26 mouse cellular contexts compared by ENCODE assay signal in the genomic region with DNA sequence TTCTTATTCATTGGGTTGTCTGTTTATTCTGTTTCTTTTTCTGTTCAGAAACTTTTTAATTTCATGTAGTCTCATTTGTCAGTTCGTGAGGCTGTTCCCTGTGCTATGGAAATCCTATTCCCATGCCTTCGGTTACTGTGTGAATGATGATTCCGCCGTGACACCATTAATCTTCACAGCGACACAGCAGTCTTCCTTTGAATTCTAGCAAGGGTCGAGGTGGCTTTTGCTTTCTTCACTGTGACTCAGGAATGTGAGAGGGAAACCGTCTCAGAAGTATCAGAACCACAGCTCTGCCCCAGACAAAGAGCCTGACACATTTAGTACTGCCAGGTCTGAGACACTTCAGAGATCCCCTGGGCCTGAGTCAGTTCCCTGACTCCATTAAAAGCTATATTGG. TPM values are rescaled to one million over a fixed set of nuclear protein-coding genes. Genes with fewer than 3 reads are reported as not detected.
A peak's percentile ranks its signal among the peaks of the same experiment; 100 is the strongest.
DNase-seq lines count a peak whose midpoint lies in the region; ATAC-seq and TF ChIP-seq lines count a peak whose summit lies in the region.
"Had no signal": no experiment of that assay in that cellular context is flagged by ENCODE, and none has a peak within 500 bp of the region (broad histone marks: within the 10 kb centered on the region; RNA-seq: fewer than 3 reads in every experiment).

No protein-coding gene starts in this region.

- peaks cover 8% of the 10 kb centered on the region for H3K4me1 ChIP-seq in heart, adult 2 months (ENCODE audit: control insufficient read depth, insufficient read depth, low read length)
- H3K4me1 ChIP-seq in heart, embryonic 15.5 days (replicated peaks), result peaks cover 34% of the 10 kb centered on the region
- peaks cover 26 to 28% of the 10 kb centered on the region in 2 experiments for H3K4me1 ChIP-seq in MEL (ENCODE audit: control insufficient read depth in 1 of 2, insufficient read depth in 2 of 2, low read length in 2 of 2)
- H3K4me1 ChIP-seq in forebrain, embryonic 14.5 days (ENCODE audit: control insufficient read depth, insufficient read depth, low read length), result no peaks in the 10 kb centered on the region
- H3K4me1 ChIP-seq: hindbrain, embryonic 12.5 days had no signal

- no peaks in the 10 kb centered on the region for H3K9me3 ChIP-seq in heart, embryonic 15.5 days (replicated peaks)
- no peaks in the 10 kb centered on the region for H3K9me3 ChIP-seq in MEL (replicated peaks; ENCODE audit: insufficient read depth, low read length)
- no peaks in the 10 kb centered on the region for H3K9me3 ChIP-seq in forebrain, embryonic 14.5 days (replicated peaks; ENCODE audit: control insufficient read depth, low read length)
- H3K9me3 ChIP-seq: forebrain, embryonic 10.5 days; hindbrain, embryonic 12.5 days; limb, embryonic 12.5 days; midbrain, embryonic 13.5 days had no signal

- H3K4me3 ChIP-seq in heart, adult 2 months, result no peak overlapping the region
- H3K4me3 ChIP-seq in heart, embryonic 15.5 days, result no peak overlapping the region
- H3K4me3 ChIP-seq in MEL (ENCODE audit: control insufficient read depth in 1 of 2, insufficient read depth in 1 of 2, low read depth in 2 of 2, low read length in 2 of 2), result peak overlapping the region in 1 of 2 experiments; percentile 52; a peak in 1 of 4 replicates
- no peak overlapping the region for H3K4me3 ChIP-seq in forebrain, embryonic 14.5 days (ENCODE audit: low read depth, low read length)
- H3K4me3 ChIP-seq: forebrain, embryonic 10.5 days; hindbrain, embryonic 12.5 days; limb, embryonic 12.5 days; midbrain, embryonic 13.5 days had no signal

- intact Hi-C loops in heart, adult 2 months (cut with DNase I), result loop anchor here (2.0 kb wide), 1 partner anchor 37 kb away; no protein-coding TSS in a partner anchor

- H3K27ac ChIP-seq in heart, adult 2 months, result peak overlapping the region; percentile 91
- peak overlapping the region; percentile 85 for H3K27ac ChIP-seq in heart, embryonic 15.5 days
- H3K27ac ChIP-seq in MEL (ENCODE audit: control insufficient read depth, low read depth, low read length), result peak overlapping the region; percentile 83; the same call in 1 of the 2 replicates
- no peak overlapping the region for H3K27ac ChIP-seq in forebrain, embryonic 14.5 days (ENCODE audit: low read depth, low read length)
- H3K27ac ChIP-seq: forebrain, embryonic 10.5 days; hindbrain, embryonic 12.5 days; limb, embryonic 12.5 days; macrophage; midbrain, embryonic 13.5 days had no signal

- TF ChIP-seq POLR2A in heart, adult 2 months (IDR thresholded peaks at IDR 0.05; ENCODE audit: insufficient read depth, low read depth, low read length), result no peak
- no peak for TF ChIP-seq POLR2A in MEL (IDR thresholded peaks at IDR 0.05; ENCODE audit: control insufficient read depth in 1 of 2, insufficient read depth in 1 of 2, low read depth in 1 of 2, low read length in 2 of 2, poor library complexity in 1 of 2)

- peaks cover 29% of the 10 kb centered on the region for H3K36me3 ChIP-seq in heart, adult 2 months (ENCODE audit: control insufficient read depth, insufficient read depth, low read length)
- H3K36me3 ChIP-seq in heart, embryonic 15.5 days, result peaks cover 15% of the 10 kb centered on the region; the same call in 1 of the 2 replicates
- H3K36me3 ChIP-seq in MEL (ENCODE audit: control insufficient read depth in 1 of 2, insufficient read depth in 2 of 2, low read length in 2 of 2), result peaks cover 0 to 28% of the 10 kb centered on the region in 2 experiments; a peak in 2 of 4 replicates
- no peaks in the 10 kb centered on the region for H3K36me3 ChIP-seq in forebrain, embryonic 14.5 days (ENCODE audit: control insufficient read depth, insufficient read depth, low read length)
- H3K36me3 ChIP-seq: forebrain, embryonic 10.5 days; hindbrain, embryonic 12.5 days; limb, embryonic 12.5 days; midbrain, embryonic 13.5 days had no signal

- no peak for DNase-seq in heart, adult 2 months
- DNase-seq in heart, adult 8-10 months (ENCODE audit: low spot score), result no peak
- DNase-seq in heart, adult 18-20 months, result no peak
- no peak for DNase-seq in MEL (ENCODE audit: low read depth, low spot score)
- peak; percentile 31 for DNase-seq in embryo, embryonic 9.5 days (ENCODE audit: extremely low spot score)
- DNase-seq in forebrain, embryonic 14.5 days (ENCODE audit: low spot score), result no peak
- DNase-seq in layer of hippocampus, adult 11-12 months (ENCODE audit: low spot score), result no peak
- DNase-seq: adrenal gland, postnatal 14 days; cerebellum, adult 8-10 months; cerebellum, postnatal 36 days; forebrain, postnatal 0 days; gastrocnemius, postnatal 25 days; kidney, adult 9 months; kidney, postnatal 25 days; liver, postnatal 0 days; right cerebral cortex, adult 18-20 months; right cerebral cortex, postnatal 4 days; thymus, postnatal 25 days had no signal

- no peak for TF ChIP-seq CTCF in heart, adult 2 months (IDR thresholded peaks at IDR 0.05)
- TF ChIP-seq CTCF in MEL (IDR thresholded peaks at IDR 0.05 in 2 of 3, conservative IDR thresholded peaks at IDR 0.05 in 1 of 3; ENCODE audit: control insufficient read depth in 1 of 3, insufficient read depth in 1 of 3, low read depth in 2 of 3, low read length in 3 of 3, poor library complexity in 1 of 3, severe bottlenecking in 1 of 3), result no peak

- TF ChIP-seq RAD21 in MEL (IDR thresholded peaks at IDR 0.05; ENCODE audit: low read depth, low read length), result no peak

- no peak overlapping the region; the same call in 1 of the 2 replicates for H3K9ac ChIP-seq in heart, adult 2 months (ENCODE audit: low read depth, low read length)
- no peak overlapping the region for H3K9ac ChIP-seq in heart, embryonic 15.5 days
- no peak overlapping the region for H3K9ac ChIP-seq in MEL (ENCODE audit: control insufficient read depth, low read depth, low read length, poor library complexity, severe bottlenecking)
- H3K9ac ChIP-seq in forebrain, embryonic 14.5 days (ENCODE audit: low read length), result no peak overlapping the region
- H3K9ac ChIP-seq: forebrain, postnatal 0 days; hindbrain, embryonic 12.5 days; limb, embryonic 12.5 days; liver, postnatal 0 days; midbrain, embryonic 13.5 days had no signal

- TF ChIP-seq EP300 in heart, adult 2 months (IDR thresholded peaks at IDR 0.05; ENCODE audit: insufficient read depth, low read depth, low read length), result no peak
- no peak for TF ChIP-seq EP300 in MEL (IDR thresholded peaks at IDR 0.05; ENCODE audit: low read depth in 1 of 2, low read length in 2 of 2)

- no peaks in the 10 kb centered on the region for H3K27me3 ChIP-seq in heart, adult 2 months (ENCODE audit: control insufficient read depth, insufficient read depth, low read length)
- no peaks in the 10 kb centered on the region for H3K27me3 ChIP-seq in heart, embryonic 15.5 days
- H3K27me3 ChIP-seq in MEL (ENCODE audit: control insufficient read depth in 1 of 2, insufficient read depth in 2 of 2, low read length in 2 of 2), result no peaks in the 10 kb centered on the region
- H3K27me3 ChIP-seq in forebrain, embryonic 14.5 days (replicated peaks; ENCODE audit: control insufficient read depth, insufficient read depth, low read length), result no peaks in the 10 kb centered on the region
- H3K27me3 ChIP-seq: hindbrain, embryonic 12.5 days; limb, embryonic 12.5 days; midbrain, embryonic 13.5 days had no signal

- H3K4me2 ChIP-seq in heart, embryonic 15.5 days, result no peak overlapping the region
- no peak overlapping the region for H3K4me2 ChIP-seq in forebrain, embryonic 14.5 days (ENCODE audit: low read length)
- H3K4me2 ChIP-seq: hindbrain, embryonic 12.5 days; limb, embryonic 12.5 days; liver, embryonic 11.5 days; midbrain, embryonic 13.5 days had no signal

- no peak for ATAC-seq in heart, embryonic 15.5 days (replicated peaks; ENCODE audit: insufficient number of reproducible peaks, insufficient read depth, low FRiP score, low read depth)
- ATAC-seq in forebrain, embryonic 14.5 days, result no peak
- ATAC-seq: forebrain, postnatal 0 days; liver, postnatal 0 days; lung, postnatal 0 days; midbrain, embryonic 13.5 days had no signal

- 56% methylated on average over 7 of the region's 7 CpGs for WGBS in heart, adult 2 months
- 34% methylated on average over 7 of the region's 7 CpGs for WGBS in heart, embryonic 15.5 days
- WGBS in forebrain, embryonic 14.5 days, result 80% methylated on average over 7 of the region's 7 CpGs

- no peaks in the 10 kb centered on the region for H3K79me2 ChIP-seq in heart, adult 2 months (replicated peaks; ENCODE audit: control insufficient read depth, insufficient read depth, low read length)
- no peaks in the 10 kb centered on the region for H3K79me2 ChIP-seq in MEL (ENCODE audit: control insufficient read depth, insufficient read depth, low read length, poor library complexity)

TF ChIP-seq in MEL, 35 proteins besides CTCF, POLR2A, EP300 and RAD21 (continues in another document):
- TF ChIP-seq TCF12 (IDR thresholded peaks at IDR 0.05; ENCODE audit: low read depth, low read length) (no peak), GABPA (IDR thresholded peaks at IDR 0.05; ENCODE audit: low read depth, low read length) (no peak), MAFK (IDR thresholded peaks at IDR 0.05; ENCODE audit: borderline replicate concordance, low read depth, low read length) (no peak), MAZ (IDR thresholded peaks at IDR 0.05; ENCODE audit: low read depth, low read length) (no peak), SMC3 (IDR thresholded peaks at IDR 0.05; ENCODE audit: low read depth, low read length) (no peak), MEF2A (IDR thresholded peaks at IDR 0.05; ENCODE audit: extremely low read depth, insufficient replicate concordance, low read depth, low read length, poor library complexity, severe bottlenecking) (no peak)

RNA-seq across cellular contexts. Expression of a gene that starts 42.8 kb away (rescaled TPM):
- total RNA-seq in heart, adult 2 months (2021), result 100 to 1,000 TPM; 123 to 133 TPM
- 62.3 and 74.5 TPM in 2 replicates for polyA plus RNA-seq in heart, adult 2 months (2012; rRNA removed)
- total RNA-seq in heart, adult 8-10 months (2022), result 100 to 1,000 TPM; 140 to 155 (median 148) TPM
- 107 and 114 TPM in 2 replicates for polyA plus RNA-seq in heart, embryonic 15.5 days (2015; fragmentation: Nextera tagmentation; extraction: Ambion mirVana)
- 100 to 1,000 TPM; 139 to 143 TPM for total RNA-seq in heart, adult 18-20 months (2021)
- 0.54 and 0.72 TPM in 2 replicates for total RNA-seq in MEL (2012; rRNA removed)
- 1 to 10 TPM in 1 of 2 experiments, not detected in 1; 2.2 TPM for polyA plus RNA-seq in MEL (2012; ENCODE audit: insufficient read depth in 1 of 2, insufficient read length in 2 of 2, low read depth in 1 of 2, low replicate concordance in 2 of 2, missing spikeins in 1 of 2)
- 0.84 and 0.91 TPM in 2 replicates for polyA plus RNA-seq in forebrain, embryonic 14.5 days (2014; fragmentation: Nextera tagmentation; extraction: Ambion mirVana)

RNA-seq across cellular contexts. Expression of a gene that starts 46.9 kb away (rescaled TPM):
- total RNA-seq in heart, adult 2 months (2021), result 10 to 100 TPM; 30.1 to 37.3 TPM
- polyA plus RNA-seq in heart, adult 2 months (2012; rRNA removed), result 18.6 and 23.7 TPM in 2 replicates
- total RNA-seq in heart, adult 8-10 months (2022), result 10 to 100 TPM; 40.2 to 43.6 (median 42.0) TPM
- polyA plus RNA-seq in heart, embryonic 15.5 days (2015; fragmentation: Nextera tagmentation; extraction: Ambion mirVana), result 38.4 and 41.1 TPM in 2 replicates
- total RNA-seq in heart, adult 18-20 months (2021), result 10 to 100 TPM; 38.7 to 44.5 TPM
- 46.9 and 48.2 TPM in 2 replicates for total RNA-seq in MEL (2012; rRNA removed)
- polyA plus RNA-seq in MEL (2012; ENCODE audit: insufficient read depth in 1 of 2, insufficient read length in 2 of 2, low read depth in 1 of 2, low replicate concordance in 2 of 2, missing spikeins in 1 of 2), result 10 to 100 TPM in 1 of 2 experiments, not detected in 1; 49.2 TPM
- 24.8 and 27.2 TPM in 2 replicates for polyA plus RNA-seq in forebrain, embryonic 14.5 days (2014; fragmentation: Nextera tagmentation; extraction: Ambion mirVana)

Comparison
In these comparisons a context has a peak if more than half of its experiments do, and no peak if none do; other contexts are left out.
1. RNA of a gene that starts 42.8 kb away (total RNA-seq): 140 to 155 TPM in heart, adult 8-10 months, 139 to 143 TPM in heart, adult 18-20 months and 123 to 133 TPM in heart, adult 2 months; 0.54 to 0.72 TPM in MEL; every median in the first group is over 10 times any median in the second.